16 mouse cellular contexts compared by ENCODE assay signal in the genomic region with DNA sequence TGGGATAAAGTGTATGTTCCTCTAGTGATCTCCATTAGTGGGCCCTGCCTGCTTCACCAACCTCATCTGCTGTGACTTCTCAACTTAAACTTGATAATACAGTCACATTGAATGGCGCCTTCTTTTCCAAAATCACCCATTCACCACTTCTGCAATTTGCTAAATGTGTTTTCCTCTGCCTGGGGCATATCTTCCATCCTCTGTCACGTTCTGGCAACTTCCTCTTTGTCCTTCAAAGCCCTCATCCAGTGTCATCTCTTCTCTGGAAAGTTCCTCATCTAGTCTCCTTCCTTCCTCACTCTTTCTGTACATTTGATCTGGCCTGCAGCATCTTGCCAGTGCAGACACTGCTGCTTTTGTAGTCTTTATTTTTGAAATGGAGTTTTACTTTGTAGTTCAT.
"Had no signal": no experiment of that assay in that cellular context is flagged by ENCODE, and none has a peak within 500 bp of the region (broad histone marks: within the 10 kb centered on the region; RNA-seq: fewer than 3 reads in every experiment).

No protein-coding gene starts in this region.

- H3K4me1 ChIP-seq: liver, embryonic 15.5 days had no signal

- ATAC-seq: intestine, embryonic 16.5 days; lung, postnatal 0 days; midbrain, embryonic 16.5 days had no signal

- H3K4me2 ChIP-seq: kidney, embryonic 15.5 days; limb, embryonic 12.5 days; liver, embryonic 11.5 days; liver, embryonic 15.5 days; midbrain, embryonic 12.5 days had no signal

- H3K4me3 ChIP-seq: kidney, embryonic 15.5 days; limb, embryonic 12.5 days; liver, embryonic 15.5 days; midbrain, embryonic 12.5 days had no signal

- H3K36me3 ChIP-seq: kidney, embryonic 15.5 days; limb, embryonic 12.5 days; liver, embryonic 15.5 days; midbrain, embryonic 12.5 days had no signal

- DNase-seq: kidney, adult 2 months; kidney, postnatal 14 days; lung, adult 2 months; lung, postnatal 36 days; right cerebral cortex, postnatal 14 days; thymus, adult 18-20 months; thymus, postnatal 14 days had no signal

- H3K9me3 ChIP-seq: kidney, embryonic 15.5 days; limb, embryonic 12.5 days; liver, embryonic 15.5 days; midbrain, embryonic 12.5 days had no signal

- H3K27ac ChIP-seq: kidney, embryonic 15.5 days; limb, embryonic 12.5 days; liver, embryonic 15.5 days; midbrain, embryonic 12.5 days; stomach, postnatal 0 days had no signal

- H3K9ac ChIP-seq: kidney, embryonic 15.5 days; limb, embryonic 12.5 days; liver, embryonic 15.5 days; midbrain, embryonic 12.5 days had no signal
